Mouse (Mus musculus): ENCODE measurements around the gene 6030408B16Rik. TPM values are rescaled to one million over a fixed set of nuclear protein-coding genes. Genes with fewer than 3 reads are reported as not detected.

Gene 6030408B16Rik
- polyA plus RNA-seq, 1 experiment from 2014 or later, result 25.0 TPM

- ATAC-seq (ENCODE audit: insufficient number of reproducible peaks, insufficient read depth, low FRiP score, low read depth), result no peak
- Histone ChIP-seq H3K9me3 (ENCODE audit: control insufficient read depth, low read depth, low read length) (no peaks in the 10 kb centered on the region), H3K4me2 (replicated peaks; ENCODE audit: low read depth, low read length) (no peak overlapping the region), H3K27ac (ENCODE audit: low read length) (no peak overlapping the region), H3K9ac (replicated peaks; ENCODE audit: low read depth, low read length) (no peak overlapping the region), H3K27me3 (ENCODE audit: control insufficient read depth, insufficient read depth, low read length) (no peaks in the 10 kb centered on the region), H3K4me1 (ENCODE audit: control insufficient read depth, insufficient read depth, low read length) (peaks cover 10% of the 10 kb centered on the region; the same call in 1 of the 2 replicates), H3K4me3 (ENCODE audit: low read depth, low read length) (no peak overlapping the region), H3K36me3 (ENCODE audit: control insufficient read depth, insufficient read depth, low read length) (peaks cover 42% of the 10 kb centered on the region)
- WGBS, result 89% methylated on average over 6 of the region's 6 CpGs
Measured at GRCm38 (mm10) chr15:101287361-101287760, 5.7 kb upstream of the 6030408B16Rik start.

- H3K9me3 ChIP-seq (ENCODE audit: control insufficient read depth, low read depth, low read length), result no peaks in the 10 kb centered on the region
- no peaks in the 10 kb centered on the region for H3K27me3 ChIP-seq (ENCODE audit: control insufficient read depth, insufficient read depth, low read length)
- no peak overlapping the region for H3K4me2 ChIP-seq (replicated peaks; ENCODE audit: low read depth, low read length)
- WGBS, result 95% methylated on average over 15 of the region's 15 CpGs
- H3K9ac ChIP-seq (replicated peaks; ENCODE audit: low read depth, low read length), result no peak overlapping the region
- no peak overlapping the region for H3K4me3 ChIP-seq (ENCODE audit: low read depth, low read length)
- ATAC-seq (ENCODE audit: insufficient number of reproducible peaks, insufficient read depth, low FRiP score, low read depth), result no peak
- no peak overlapping the region for H3K27ac ChIP-seq (ENCODE audit: low read length)
- peaks cover 21% of the 10 kb centered on the region; the same call in 1 of the 2 replicates for H3K4me1 ChIP-seq (ENCODE audit: control insufficient read depth, insufficient read depth, low read length)
- H3K36me3 ChIP-seq (ENCODE audit: control insufficient read depth, insufficient read depth, low read length), result peaks cover 42% of the 10 kb centered on the region
Measured at GRCm38 (mm10) chr15:101290354-101290753, 2.7 kb upstream of the 6030408B16Rik start.

- Histone ChIP-seq H3K27me3 (ENCODE audit: control insufficient read depth, insufficient read depth, low read length) (no peaks in the 10 kb centered on the region), H3K4me3 (ENCODE audit: low read depth, low read length) (no peak overlapping the region), H3K36me3 (ENCODE audit: control insufficient read depth, insufficient read depth, low read length) (peaks cover 33% of the 10 kb centered on the region), H3K9ac (replicated peaks; ENCODE audit: low read depth, low read length) (no peak overlapping the region), H3K4me2 (replicated peaks; ENCODE audit: low read depth, low read length) (no peak overlapping the region), H3K9me3 (ENCODE audit: control insufficient read depth, low read depth, low read length) (no peaks in the 10 kb centered on the region), H3K27ac (ENCODE audit: low read length) (0 out of 2 replicates have a peak overlapping the region, but pooled peaks have one; percentile 15), H3K4me1 (ENCODE audit: control insufficient read depth, insufficient read depth, low read length) (peaks cover 20% of the 10 kb centered on the region; the same call in 1 of the 2 replicates)
- WGBS, result 82% methylated on average over 3 of the region's 3 CpGs
- ATAC-seq (ENCODE audit: insufficient number of reproducible peaks, insufficient read depth, low FRiP score, low read depth), result no peak
Measured at GRCm38 (mm10) chr15:101292012-101292411, 1.0 kb upstream of the 6030408B16Rik start.

GRCm38 (mm10) chr15:101294028-101294894, 1.2 kb downstream of the 6030408B16Rik start:
- peak overlapping the region; percentile 25 for H3K4me3 ChIP-seq (ENCODE audit: low read depth, low read length)
- H3K27me3 ChIP-seq (ENCODE audit: control insufficient read depth, insufficient read depth, low read length), result no peaks in the 10 kb centered on the region
- H3K27ac ChIP-seq (ENCODE audit: low read length), result peak overlapping the region; percentile 91
- H3K4me1 ChIP-seq (ENCODE audit: control insufficient read depth, insufficient read depth, low read length), result peaks cover 25% of the 10 kb centered on the region
- 24% methylated on average over 16 of the region's 16 CpGs for WGBS
- 0 out of 2 replicates have a peak overlapping the region, but pooled peaks have one; percentile 25 for H3K9ac ChIP-seq (replicated peaks; ENCODE audit: low read depth, low read length)
- peaks cover 18% of the 10 kb centered on the region for H3K36me3 ChIP-seq (ENCODE audit: control insufficient read depth, insufficient read depth, low read length)
- H3K4me2 ChIP-seq (replicated peaks; ENCODE audit: low read depth, low read length), result peak overlapping the region; percentile 41
- peak; percentile 71; the same call in 1 of the 2 replicates for ATAC-seq (ENCODE audit: insufficient number of reproducible peaks, insufficient read depth, low FRiP score, low read depth)
- H3K9me3 ChIP-seq (ENCODE audit: control insufficient read depth, low read depth, low read length), result no peaks in the 10 kb centered on the region

- Histone ChIP-seq H3K27ac (ENCODE audit: low read length) (peak overlapping the region; percentile 91), H3K4me1 (ENCODE audit: control insufficient read depth, insufficient read depth, low read length) (peaks cover 25% of the 10 kb centered on the region), H3K4me3 (ENCODE audit: low read depth, low read length) (no peak overlapping the region), H3K36me3 (ENCODE audit: control insufficient read depth, insufficient read depth, low read length) (peaks cover 11% of the 10 kb centered on the region), H3K9me3 (ENCODE audit: control insufficient read depth, low read depth, low read length) (no peaks in the 10 kb centered on the region), H3K27me3 (ENCODE audit: control insufficient read depth, insufficient read depth, low read length) (no peaks in the 10 kb centered on the region), H3K9ac (replicated peaks; ENCODE audit: low read depth, low read length) (no peak overlapping the region), H3K4me2 (replicated peaks; ENCODE audit: low read depth, low read length) (peak overlapping the region; percentile 41)
- ATAC-seq (ENCODE audit: insufficient number of reproducible peaks, insufficient read depth, low FRiP score, low read depth), result no peak
- WGBS, result 59% methylated on average over 7 of the region's 7 CpGs
Measured at GRCm38 (mm10) chr15:101295106-101295505, 2.1 kb downstream of the 6030408B16Rik start.

- Histone ChIP-seq H3K36me3 (ENCODE audit: control insufficient read depth, insufficient read depth, low read length) (peaks cover 7% of the 10 kb centered on the region; the same call in 1 of the 2 replicates), H3K27ac (ENCODE audit: low read length) (peak overlapping the region; percentile 91; the same call in 1 of the 2 replicates), H3K4me2 (replicated peaks; ENCODE audit: low read depth, low read length) (no peak overlapping the region; the same call in 1 of the 2 replicates), H3K9ac (replicated peaks; ENCODE audit: low read depth, low read length) (no peak overlapping the region), H3K27me3 (ENCODE audit: control insufficient read depth, insufficient read depth, low read length) (no peaks in the 10 kb centered on the region), H3K4me1 (ENCODE audit: control insufficient read depth, insufficient read depth, low read length) (peaks cover 25% of the 10 kb centered on the region), H3K9me3 (ENCODE audit: control insufficient read depth, low read depth, low read length) (no peaks in the 10 kb centered on the region), H3K4me3 (ENCODE audit: low read depth, low read length) (no peak overlapping the region)
- ATAC-seq (ENCODE audit: insufficient number of reproducible peaks, insufficient read depth, low FRiP score, low read depth), result no peak
- WGBS, result 87% methylated on average over 10 of the region's 10 CpGs
Measured at GRCm38 (mm10) chr15:101295616-101296015, 2.6 kb downstream of the 6030408B16Rik start.

- Histone ChIP-seq H3K27ac (ENCODE audit: low read length) (no peak overlapping the region), H3K4me2 (replicated peaks; ENCODE audit: low read depth, low read length) (no peak overlapping the region), H3K9me3 (ENCODE audit: control insufficient read depth, low read depth, low read length) (no peaks in the 10 kb centered on the region), H3K9ac (replicated peaks; ENCODE audit: low read depth, low read length) (no peak overlapping the region), H3K36me3 (ENCODE audit: control insufficient read depth, insufficient read depth, low read length) (peaks cover 2% of the 10 kb centered on the region; the same call in 1 of the 2 replicates), H3K4me1 (ENCODE audit: control insufficient read depth, insufficient read depth, low read length) (peaks cover 25% of the 10 kb centered on the region), H3K4me3 (ENCODE audit: low read depth, low read length) (no peak overlapping the region), H3K27me3 (ENCODE audit: control insufficient read depth, insufficient read depth, low read length) (no peaks in the 10 kb centered on the region)
- WGBS, result 68% methylated on average over 11 of the region's 11 CpGs
- ATAC-seq (ENCODE audit: insufficient number of reproducible peaks, insufficient read depth, low FRiP score, low read depth), result no peak
Measured at GRCm38 (mm10) chr15:101296091-101296490, 3.1 kb downstream of the 6030408B16Rik start.

- H3K27me3 ChIP-seq (ENCODE audit: control insufficient read depth, insufficient read depth, low read length), result no peaks in the 10 kb centered on the region
- no peaks in the 10 kb centered on the region for H3K36me3 ChIP-seq (ENCODE audit: control insufficient read depth, insufficient read depth, low read length)
- H3K27ac ChIP-seq (ENCODE audit: low read length), result no peak overlapping the region
- peaks cover 22% of the 10 kb centered on the region for H3K4me1 ChIP-seq (ENCODE audit: control insufficient read depth, insufficient read depth, low read length)
- H3K9ac ChIP-seq (replicated peaks; ENCODE audit: low read depth, low read length), result no peak overlapping the region
- WGBS, result 43% methylated on average over 7 of the region's 7 CpGs
- no peaks in the 10 kb centered on the region for H3K9me3 ChIP-seq (ENCODE audit: control insufficient read depth, low read depth, low read length)
- ATAC-seq (ENCODE audit: insufficient number of reproducible peaks, insufficient read depth, low FRiP score, low read depth), result no peak
- H3K4me2 ChIP-seq (replicated peaks; ENCODE audit: low read depth, low read length), result no peak overlapping the region
- no peak overlapping the region for H3K4me3 ChIP-seq (ENCODE audit: low read depth, low read length)
Measured at GRCm38 (mm10) chr15:101297988-101298387, 5.0 kb downstream of the 6030408B16Rik start.
